Mouse (Mus musculus) ovary, postnatal 36 days (tissue): Measurements from ENCODE around the gene Grip1.

Source experiments
- DNase-seq: peaks from one replicate; pipeline ENCODE4 v3.0.0; 2022; ENCODE audit warnings: low spot score, mixed read lengths

Grip1 gene

GRCm38 (mm10) chr10:119453431-119454105 lies at the start of gene Grip1:
Gene Grip1, plus strand, starts transcription at chr10:119453830.
- DNase-seq = peak; percentile 47

GRCm38 (mm10) chr10:119405103-119405502 lies 48.5 kb upstream of the Grip1 start:
- DNase-seq = no peak

GRCm38 (mm10) chr10:119405612-119406011 lies 48.0 kb upstream of the Grip1 start:
- no peak for DNase-seq

GRCm38 (mm10) chr10:119408327-119408726 lies 45.3 kb upstream of the Grip1 start:
- no peak for DNase-seq

- DNase-seq = no peak
These were observed 40.4 kb upstream of the Grip1 start for GRCm38 (mm10) chr10:119413238-119413637.

GRCm38 (mm10) chr10:119415106-119415505 lies 38.5 kb upstream of the Grip1 start:
- DNase-seq = no peak

GRCm38 (mm10) chr10:119421418-119421817 lies 32.2 kb upstream of the Grip1 start:
- DNase-seq = no peak

GRCm38 (mm10) chr10:119423821-119424534 lies 29.7 kb upstream of the Grip1 start:
- DNase-seq = no peak

- no peak for DNase-seq
These were observed 26.0 kb upstream of the Grip1 start for GRCm38 (mm10) chr10:119427653-119428052.

GRCm38 (mm10) chr10:119428106-119428505 lies 25.5 kb upstream of the Grip1 start:
- no peak for DNase-seq

- DNase-seq = no peak
These were observed 23.4 kb upstream of the Grip1 start for GRCm38 (mm10) chr10:119430240-119430639.

GRCm38 (mm10) chr10:119431801-119432200 lies 21.8 kb upstream of the Grip1 start:
- DNase-seq = no peak

- DNase-seq = no peak
These were observed 17.8 kb upstream of the Grip1 start for GRCm38 (mm10) chr10:119435818-119436217.

- DNase-seq = no peak
These were observed 16.3 kb upstream of the Grip1 start for GRCm38 (mm10) chr10:119437319-119437718.

GRCm38 (mm10) chr10:119441743-119442142 lies 11.9 kb upstream of the Grip1 start:
- no peak for DNase-seq

GRCm38 (mm10) chr10:119447392-119447914 lies 6.2 kb upstream of the Grip1 start:
- DNase-seq = no peak

- DNase-seq = no peak
These were observed 5.7 kb upstream of the Grip1 start for GRCm38 (mm10) chr10:119447930-119448329.

- no peak for DNase-seq
These were observed 932 bp upstream of the Grip1 start for GRCm38 (mm10) chr10:119452698-119453097.

- no peak for DNase-seq
These were observed 557 bp downstream of the Grip1 start for GRCm38 (mm10) chr10:119454106-119454667.

- no peak for DNase-seq
These were observed 1.3 kb downstream of the Grip1 start for GRCm38 (mm10) chr10:119454668-119455542.

GRCm38 (mm10) chr10:119455543-119455940 lies 1.9 kb downstream of the Grip1 start:
- DNase-seq = no peak

GRCm38 (mm10) chr10:119457121-119457520 lies 3.5 kb downstream of the Grip1 start:
- DNase-seq = no peak
